Mouse (Mus musculus) liver, postnatal 0 days (tissue): Measurements from ENCODE around the gene Zfp366.

Experiments
- CTCF ChIP-seq: sonication (generic); IDR thresholded peaks from 2 replicates; pipeline ENCODE4 v1.5.1; 2016; ENCODE audit warnings: antibody characterized with exemption, low read depth
- EP300 ChIP-seq: IDR thresholded peaks from 2 replicates; pipeline ENCODE4 v1.6.1; 2016; ENCODE audit warnings: antibody characterized with exemption, low read depth, mild to moderate bottlenecking

- TF ChIP-seq EP300 (no peak), CTCF (no peak)
Observed at GRCm38 (mm10) chr13:99163071-99163470, 21.6 kb upstream of the Zfp366 start.
